Mouse (Mus musculus) heart, embryonic 14.5 days (tissue): ENCODE measurements around the gene Psmd6. TPM values are rescaled to one million over a fixed set of nuclear protein-coding genes. Genes with fewer than 3 reads are reported as not detected.

Experiments
- ATAC-seq: fragments of 200-750 bp; cut with Nextera tagmentation; 2 replicates; pipeline ENCODE4 v1.8.0; 2017; ENCODE audit warnings: low read depth, moderate TSS enrichment; ENCODE audit not compliant: insufficient number of reproducible peaks, insufficient read depth, low FRiP score
- H3K27ac ChIP-seq, 2 experiments: fragments of 200-500 bp in 1 of 2; fragments of 300-500 bp in 1 of 2; sonication (generic) in 1 of 2; replicated peaks in 1 of 2; 2 replicates each; pipeline ENCODE4 v1.5.1; 2012 to 2014; ENCODE audit warnings: low read depth in 2 of 2, low read length in 2 of 2, control low read depth in 1 of 2, mild to moderate bottlenecking in 1 of 2, mixed read lengths in 1 of 2; ENCODE audit not compliant: control insufficient read depth in 1 of 2, insufficient read depth in 1 of 2
- H3K27me3 ChIP-seq: fragments of 300-500 bp; sonication (generic); 2 replicates; pipeline ENCODE4 v1.6.1; 2014; ENCODE audit warnings: mild to moderate bottlenecking, low read length, control low read depth; ENCODE audit not compliant: control insufficient read depth, insufficient read depth
- H3K36me3 ChIP-seq: fragments of 300-500 bp; sonication (generic); 2 replicates; pipeline ENCODE4 v1.6.1; 2014; ENCODE audit warnings: mild to moderate bottlenecking, control low read depth, low read length, mixed read lengths; ENCODE audit not compliant: control insufficient read depth, insufficient read depth
- H3K4me1 ChIP-seq, 2 experiments: fragments of 200-500 bp in 1 of 2; fragments of 300-500 bp in 1 of 2; sonication (generic) in 1 of 2; 2 replicates each; pipeline ENCODE4 v1.6.1; 2012 to 2014; ENCODE audit warnings: low read length in 2 of 2, control low read depth in 1 of 2, mixed read lengths in 1 of 2; ENCODE audit not compliant: control insufficient read depth in 2 of 2, insufficient read depth in 2 of 2
- H3K4me2 ChIP-seq: fragments of 300-500 bp; sonication (generic); 2 replicates; pipeline ENCODE4 v1.6.1; 2014; ENCODE audit warnings: mild to moderate bottlenecking, low read length
- H3K4me3 ChIP-seq, 2 experiments: fragments of 200-500 bp in 1 of 2; fragments of 300-500 bp in 1 of 2; sonication (generic) in 1 of 2; 2 replicates each; pipeline ENCODE4 v1.5.1; 2012 to 2014; ENCODE audit warnings: low read length in 2 of 2, mild to moderate bottlenecking in 2 of 2, control low read depth in 1 of 2, low read depth in 1 of 2, moderate library complexity in 1 of 2; ENCODE audit not compliant: control insufficient read depth in 1 of 2, insufficient read depth in 1 of 2
- H3K9ac ChIP-seq: fragments of 300-500 bp; sonication (generic); 2 replicates; pipeline ENCODE4 v1.6.1; 2014; ENCODE audit warnings: mild to moderate bottlenecking, low read length
- H3K9me3 ChIP-seq: fragments of 300-500 bp; sonication (generic); 2 replicates; pipeline ENCODE4 v1.6.1; 2016; ENCODE audit warnings: low read length, control low read depth; ENCODE audit not compliant: control insufficient read depth
- WGBS: fragments of 180-500 bp; shearing (Covaris S2); extraction: QIAGEN DNeasy Blood & Tissue Kit; methylation state at CpG from one replicate; pipeline ENCODE4 v1.1.7; 2014; 5-methylcytosine and 5-hydroxymethylcytosine counted together
- polyA plus RNA-seq: library from polyadenylated mRNA; unstranded; fragments of >200 nt; fragmentation: Nextera tagmentation; extraction: Ambion mirVana; gene quantifications from 2 replicates; pipeline ENCODE4 v1.2.1, GENCODE M21; 2014

Gene Psmd6
- polyA plus RNA-seq, 1 experiment from 2014 or later, result 182 TPM

DNA sequence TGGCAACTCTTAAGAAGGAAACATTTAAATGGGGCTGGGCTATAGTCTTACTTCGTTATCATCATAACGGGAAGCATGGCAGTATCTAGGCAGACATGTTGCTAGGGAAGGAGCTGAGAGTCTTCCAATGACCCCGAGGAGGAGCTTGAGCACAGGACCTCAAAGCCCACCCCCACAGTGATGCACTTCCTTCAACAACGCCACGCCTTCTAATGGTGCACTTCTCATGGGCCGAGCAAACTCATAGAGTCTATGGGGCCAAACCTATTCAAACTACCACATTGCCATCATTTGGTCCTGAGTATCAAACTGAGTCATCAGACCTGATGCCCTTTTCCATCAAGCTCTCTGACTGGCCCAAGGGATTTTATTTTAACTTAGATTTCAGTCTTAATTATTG lies 30.2 kb downstream of the Psmd6 start:
- no peak overlapping the region for H3K4me2 ChIP-seq
- H3K27me3 ChIP-seq, result no peaks in the 10 kb centered on the region
- H3K4me3 ChIP-seq, result no peak overlapping the region
- ATAC-seq, result no peak
- H3K9me3 ChIP-seq, result no peaks in the 10 kb centered on the region
- H3K27ac ChIP-seq, result no peak overlapping the region
- H3K4me1 ChIP-seq, result peaks cover 8 to 15% of the 10 kb centered on the region in 2 experiments
- H3K9ac ChIP-seq, result no peak overlapping the region
- 89% methylated on average over 6 of the region's 6 CpGs for WGBS
- peaks cover 45% of the 10 kb centered on the region for H3K36me3 ChIP-seq

DNA sequence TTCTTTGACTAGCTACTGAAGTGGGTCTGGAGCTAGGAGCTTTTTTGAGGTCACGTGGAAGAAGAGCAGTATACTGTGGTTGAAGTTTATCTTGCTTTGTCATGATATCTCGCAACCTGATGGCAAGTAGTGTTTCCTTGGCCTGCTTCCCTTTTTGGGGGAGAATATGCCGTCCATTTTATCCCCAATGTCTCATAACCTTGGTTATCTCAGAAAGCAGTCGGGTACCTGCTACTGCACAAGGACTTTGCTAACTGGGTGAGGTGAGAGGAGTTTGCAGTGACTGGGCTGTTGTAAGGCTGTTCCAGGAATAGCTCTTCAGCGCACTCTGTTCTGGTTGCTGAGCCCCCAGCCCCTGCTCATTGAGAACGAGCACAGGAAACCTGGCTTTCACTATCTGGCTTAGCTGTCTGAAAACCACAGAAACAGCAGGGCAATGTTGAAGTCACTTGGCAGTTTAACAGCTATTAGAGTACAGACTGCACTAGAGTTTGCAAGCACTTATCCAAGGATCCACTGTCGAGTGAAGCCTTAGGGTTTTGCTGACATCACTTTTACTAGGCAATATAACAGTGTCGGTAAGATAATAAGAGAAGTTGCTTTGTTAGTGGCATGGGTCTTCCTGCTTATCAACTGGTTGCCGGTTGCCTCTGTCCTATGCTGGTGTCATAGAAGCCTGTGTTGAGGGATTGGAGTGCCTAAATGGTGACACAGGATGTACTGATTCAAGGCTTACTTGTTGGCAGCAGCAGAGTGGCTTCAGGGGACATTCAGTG lies 32.6 kb downstream of the Psmd6 start:
- peak; percentile 77 for ATAC-seq

DNA sequence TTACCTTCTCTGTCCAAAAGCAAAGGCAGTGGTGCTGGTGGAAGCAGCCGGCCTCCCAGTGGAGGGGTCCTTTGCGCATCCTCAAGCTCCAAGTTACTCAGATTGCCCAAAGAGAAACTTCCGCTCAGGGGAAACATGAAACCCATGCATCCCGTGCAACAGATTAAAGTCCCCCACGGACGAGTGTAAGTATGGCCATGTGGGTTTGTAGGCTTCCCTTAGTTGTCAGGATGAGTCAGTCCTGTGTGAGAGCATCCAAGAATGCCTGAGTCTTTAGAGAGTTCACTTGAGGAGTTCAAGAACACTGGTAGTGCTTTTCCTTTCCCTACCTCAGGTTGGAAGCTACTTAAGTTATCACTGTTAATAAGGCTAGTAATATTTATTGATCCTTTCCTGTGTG lies 33.4 kb downstream of the Psmd6 start:
- 77% methylated on average over 6 of the region's 6 CpGs for WGBS
- Histone ChIP-seq H3K36me3 (peaks cover 28% of the 10 kb centered on the region), H3K9ac (no peak overlapping the region), H3K4me3 (no peak overlapping the region), H3K4me2 (no peak overlapping the region), H3K27ac (no peak overlapping the region), H3K9me3 (no peaks in the 10 kb centered on the region), H3K27me3 (no peaks in the 10 kb centered on the region), H3K4me1 (peaks cover 8 to 15% of the 10 kb centered on the region in 2 experiments)
- ATAC-seq, result no peak

More for the DNA sequence above, 32.6 kb downstream of the Psmd6 start:
- Histone ChIP-seq H3K4me3 (no peak overlapping the region), H3K27me3 (no peaks in the 10 kb centered on the region), H3K27ac (peak overlapping the region; percentile 48 to 53), H3K9ac (no peak overlapping the region; the same call in 1 of the 2 replicates), H3K36me3 (peaks cover 35% of the 10 kb centered on the region), H3K4me2 (peak overlapping the region; percentile 35), H3K9me3 (no peaks in the 10 kb centered on the region), H3K4me1 (peaks cover 8 to 15% of the 10 kb centered on the region in 2 experiments)
- 17% methylated on average over 9 of the region's 9 CpGs for WGBS

DNA sequence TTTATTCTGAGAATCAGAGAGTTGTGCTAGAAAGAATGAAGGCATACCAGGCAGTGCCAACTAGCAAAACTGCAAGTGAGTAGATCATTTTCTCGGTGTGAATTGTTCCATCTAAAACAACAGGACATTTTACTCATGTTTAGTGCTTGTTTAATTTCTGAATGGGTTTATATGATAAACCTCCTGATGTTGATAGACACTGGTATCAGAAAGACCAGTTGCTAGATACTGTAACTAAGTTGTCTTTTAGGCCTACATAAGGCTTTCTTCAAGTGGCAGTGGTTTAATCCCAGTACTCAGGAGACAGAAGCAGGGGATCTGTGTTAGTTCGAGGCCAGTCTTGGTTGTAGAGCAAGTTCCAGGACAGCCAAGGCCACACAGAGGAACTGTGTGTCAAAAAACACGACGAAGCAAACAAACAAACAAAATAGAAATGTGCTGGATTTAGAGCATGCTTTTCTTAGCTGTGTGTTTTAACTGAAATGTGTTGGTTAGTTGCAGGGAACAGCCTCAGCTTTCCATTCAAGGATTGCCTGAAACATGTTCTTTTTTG lies 34.0 kb downstream of the Psmd6 start:
- Histone ChIP-seq H3K27ac (no peak overlapping the region), H3K36me3 (peaks cover 26% of the 10 kb centered on the region), H3K4me2 (no peak overlapping the region), H3K4me1 (peaks cover 8 to 15% of the 10 kb centered on the region in 2 experiments), H3K9ac (no peak overlapping the region), H3K9me3 (no peaks in the 10 kb centered on the region), H3K27me3 (no peaks in the 10 kb centered on the region), H3K4me3 (no peak overlapping the region)
- 88% methylated on average over 4 of the region's 4 CpGs for WGBS
- no peak for ATAC-seq

DNA sequence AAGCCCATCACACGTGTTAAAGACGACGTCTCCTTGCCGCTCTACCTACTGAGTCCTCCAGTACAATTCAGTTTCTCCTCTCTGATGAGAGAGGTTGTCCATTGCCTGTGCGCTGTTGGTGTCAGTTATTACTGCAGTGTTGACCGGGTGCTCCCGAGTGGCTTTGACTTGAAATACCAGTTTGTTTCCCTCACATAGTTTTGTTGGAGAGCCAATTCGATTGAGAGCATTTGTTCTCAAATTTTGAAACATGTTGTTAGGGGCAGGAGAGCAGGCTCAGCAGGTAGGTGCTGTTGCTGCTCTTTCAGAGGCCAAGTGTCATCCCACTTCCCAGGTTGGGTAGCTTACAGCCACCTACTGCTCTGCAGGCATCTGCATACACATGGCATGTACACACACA lies 37.0 kb downstream of the Psmd6 start:
- H3K9ac ChIP-seq, result no peak overlapping the region
- ATAC-seq, result no peak
- no peaks in the 10 kb centered on the region for H3K9me3 ChIP-seq
- H3K4me1 ChIP-seq, result peaks cover 5 to 12% of the 10 kb centered on the region in 2 experiments
- H3K4me3 ChIP-seq, result no peak overlapping the region
- no peaks in the 10 kb centered on the region for H3K27me3 ChIP-seq
- 93% methylated on average over 8 of the region's 8 CpGs for WGBS
- no peak overlapping the region for H3K4me2 ChIP-seq
- no peak overlapping the region for H3K27ac ChIP-seq
- peaks cover 4% of the 10 kb centered on the region for H3K36me3 ChIP-seq

DNA sequence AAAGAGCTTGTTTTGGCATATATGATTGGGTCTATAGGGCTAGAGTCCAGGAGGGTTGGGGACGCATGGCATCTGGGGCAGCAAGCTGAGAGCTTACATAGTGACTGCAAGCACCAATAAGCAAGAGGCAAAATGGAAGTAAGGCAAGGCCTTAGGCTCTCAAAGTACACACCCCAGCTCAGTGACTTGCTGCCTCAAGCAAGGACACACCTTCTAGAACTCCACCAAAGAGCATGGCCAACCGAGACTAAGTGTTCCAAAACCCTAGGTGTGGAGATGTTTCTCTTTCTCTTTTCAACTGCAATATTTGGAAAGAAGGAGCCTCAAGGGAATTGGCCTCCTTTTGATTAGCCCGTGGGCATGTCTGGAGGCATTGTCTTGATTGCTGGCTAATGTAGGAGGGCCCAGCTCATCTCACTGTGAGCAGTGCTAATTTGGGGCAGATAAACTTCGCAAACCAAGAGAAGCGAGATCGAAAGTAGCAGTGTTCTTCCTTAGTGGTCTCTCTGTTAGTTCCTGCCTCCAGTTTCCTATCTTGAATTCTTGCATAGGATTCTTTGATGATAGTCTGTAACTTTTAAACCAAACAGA lies 40.1 kb downstream of the Psmd6 start:
- no peak for ATAC-seq
- Histone ChIP-seq H3K9ac (no peak overlapping the region), H3K27ac (no peak overlapping the region), H3K4me2 (no peak overlapping the region), H3K36me3 (peaks cover 3% of the 10 kb centered on the region; the same call in 1 of the 2 replicates), H3K27me3 (no peaks in the 10 kb centered on the region), H3K4me1 (no peaks in the 10 kb centered on the region), H3K9me3 (no peaks in the 10 kb centered on the region), H3K4me3 (no peak overlapping the region)
- WGBS, result 89% methylated on average over 6 of the region's 6 CpGs

DNA sequence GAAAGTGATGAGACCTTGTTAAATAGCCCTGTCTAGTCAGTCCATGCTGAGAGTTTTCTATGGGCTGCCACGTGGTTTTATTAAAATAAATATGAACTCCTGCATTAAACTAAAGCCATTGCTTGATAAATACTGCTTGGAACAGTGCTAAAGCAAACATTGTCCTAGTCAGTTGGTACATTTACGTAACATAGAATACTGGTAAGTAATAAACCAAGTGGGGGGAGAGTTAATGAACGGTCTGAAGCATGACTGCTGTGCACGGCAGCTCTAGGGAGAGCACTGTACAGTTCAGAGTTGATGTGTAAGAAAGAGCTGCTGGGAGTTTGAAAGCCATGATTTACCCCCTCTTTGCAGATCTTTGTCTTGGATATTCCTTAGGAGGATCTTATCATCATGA lies 49.3 kb downstream of the Psmd6 start:
- WGBS, result 73% methylated on average over 4 of the region's 4 CpGs
- Histone ChIP-seq H3K9me3 (no peaks in the 10 kb centered on the region), H3K27ac (no peak overlapping the region), H3K9ac (no peak overlapping the region), H3K36me3 (peaks cover 6% of the 10 kb centered on the region; the same call in 1 of the 2 replicates), H3K4me2 (no peak overlapping the region), H3K4me3 (no peak overlapping the region), H3K27me3 (no peaks in the 10 kb centered on the region), H3K4me1 (peaks cover 2 to 21% of the 10 kb centered on the region in 2 experiments; a peak in 3 of 4 replicates)
- no peak for ATAC-seq
